Mouse (Mus musculus) gastrocnemius, postnatal 14 days (tissue): ENCODE results near the gene Gmps. TPM values are rescaled to one million over a fixed set of nuclear protein-coding genes. Genes with fewer than 3 reads are reported as not detected.

Experiments used
- DNase-seq: peaks from one replicate; pipeline ENCODE4 v3.0.0; 2021; ENCODE audit warnings: mixed read lengths
- intact Hi-C: fragments of 180-260 bp; cut with DNase I; formaldehyde crosslinking; loops from one replicate; pipeline ENCODE4 v1.15.1; 2025; ENCODE audit warnings: low total_unique reads
- total RNA-seq, 2 experiments: library from RNA; stranded (reverse); gene quantifications; 2 replicates each; pipeline ENCODE4 v1.2.3; 2021

Gmps gene
- total RNA-seq, 2 experiments from 2014 or later = 12.7 to 13.3 TPM

DNA sequence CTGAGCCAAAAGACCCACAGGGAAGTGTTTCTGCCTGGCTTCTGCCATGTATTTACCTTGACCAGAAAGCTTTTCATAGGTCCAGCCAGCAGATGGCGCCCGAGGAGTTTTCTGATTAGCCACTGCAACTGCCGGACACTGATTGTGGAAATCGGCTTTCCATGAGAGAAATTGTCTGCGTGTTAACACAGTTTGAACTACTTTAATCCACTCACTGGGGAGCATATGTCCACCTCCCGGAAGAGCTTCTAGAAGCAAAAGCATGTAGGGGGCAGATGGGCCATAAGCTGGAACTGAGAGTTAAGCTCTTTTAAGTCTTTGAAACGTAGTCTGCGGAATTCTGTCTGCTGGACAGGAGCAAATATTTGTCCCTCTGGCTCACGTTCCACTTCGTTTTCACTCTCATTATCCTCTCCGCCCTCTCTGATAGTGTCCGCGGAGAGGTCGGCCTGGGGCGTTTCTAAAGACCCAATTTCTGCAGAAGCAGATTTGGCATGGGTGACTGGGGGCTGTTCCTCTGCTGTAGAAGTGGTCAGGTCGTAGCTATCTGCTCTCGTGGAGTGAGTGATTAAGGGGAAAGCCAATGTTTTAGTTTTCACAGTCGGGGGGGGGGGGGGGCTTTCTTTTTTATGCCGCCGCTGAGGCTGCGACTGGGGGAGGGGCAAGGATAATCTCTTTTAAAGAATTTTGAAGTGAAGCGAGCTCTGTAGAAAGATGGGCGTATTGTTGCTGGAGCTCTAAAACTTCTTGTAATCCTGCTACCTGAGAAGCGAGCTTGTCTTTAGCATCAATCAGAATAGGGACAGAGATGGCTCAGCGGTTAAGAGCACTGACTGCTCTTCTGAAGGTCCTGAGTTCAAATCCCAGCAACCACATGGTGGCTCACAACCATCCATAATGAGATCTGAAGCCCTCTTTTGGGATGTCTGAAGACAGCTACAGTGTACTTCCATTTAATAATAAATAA is 64.2 kb downstream of the Gmps start:
- intact Hi-C loops = no loop called here
- peak; percentile 81 for DNase-seq

Other genes with a start within 250 kb of the Gmps start
- gene Plch1, start 76.6 kb upstream of the Gmps start, total RNA-seq = under 1 TPM in 1 of 2 experiments, not detected in 1; 0.10 TPM
- gene E130311K13Rik, start 46.6 kb upstream of the Gmps start, total RNA-seq = 1 to 10 TPM; 3.3 to 4.0 TPM
- 1 to 10 TPM; 5.8 to 7.0 TPM for gene Slc33a1, start 11.3 kb upstream of the Gmps start, total RNA-seq
- gene Vmn2r1, start 105.4 kb downstream of the Gmps start, total RNA-seq = under 1 TPM; 0.12 to 0.16 TPM
- gene Vmn2r2, start 165.8 kb downstream of the Gmps start, total RNA-seq = not detected